Mouse (Mus musculus) inflammation-experienced regulatory T-cells, adult 6 months (primary cell): Measurements from ENCODE around the gene Aldh8a1. TPM values are rescaled to one million over a fixed set of nuclear protein-coding genes. Genes with fewer than 3 reads are reported as not detected.

ENCODE experiments used
- ATAC-seq: one replicate; pipeline ENCODE4 v1.8.0; 2017
- polyA plus RNA-seq, 3 experiments: library from polyadenylated mRNA; unstranded; fragments of 100-300 nt; shearing (Covaris generic); gene quantifications; one replicate each; pipeline ENCODE4 v1.2.1; 2017

Gene Aldh8a1
- polyA plus RNA-seq, 3 experiments from 2014 or later = not detected

DNA sequence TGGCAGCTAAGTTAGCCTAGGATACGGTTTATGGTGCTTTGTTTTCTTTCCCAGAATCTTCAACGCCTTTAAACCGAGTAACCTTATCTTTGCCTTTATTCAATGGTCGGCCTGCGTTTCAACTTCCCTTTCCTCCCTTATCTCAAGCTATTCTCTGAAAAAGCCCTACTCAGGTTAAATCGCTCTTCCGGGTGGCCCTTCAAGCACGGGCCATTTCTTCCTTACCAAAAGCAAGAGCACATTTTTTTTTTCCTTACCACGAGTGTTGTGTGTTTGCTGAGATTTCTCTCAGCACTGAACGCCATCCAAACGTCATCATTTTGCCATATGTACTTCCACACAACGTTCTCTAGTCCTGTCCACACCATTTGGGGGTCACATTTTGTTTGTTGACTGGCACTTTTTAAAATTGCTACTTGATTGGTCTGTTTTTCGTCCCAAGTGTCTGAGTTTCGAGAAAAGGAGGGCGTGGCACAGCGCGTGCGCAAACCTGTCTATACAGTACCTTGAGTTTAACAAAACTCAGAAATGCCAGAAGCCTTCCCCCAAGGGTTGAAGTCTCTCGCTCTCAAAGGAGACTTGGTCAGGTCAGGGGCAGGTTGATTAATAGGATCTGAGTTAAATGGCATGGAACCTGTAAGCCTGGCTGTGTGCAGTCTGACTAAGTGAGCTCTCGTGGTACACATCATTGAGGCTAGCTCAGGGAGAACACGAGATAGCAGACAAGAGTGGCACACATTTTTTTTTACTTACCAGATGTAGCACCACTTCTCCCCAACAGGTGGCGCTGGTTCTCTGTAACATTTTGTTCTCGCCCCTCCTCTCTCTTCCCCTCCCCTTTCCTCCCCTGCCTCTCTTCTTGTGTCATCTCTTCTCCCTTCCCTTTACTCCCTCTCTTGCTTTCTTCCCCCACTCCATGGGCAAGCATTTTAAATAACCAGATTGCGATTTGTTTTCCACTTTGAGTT lies 43.6 kb downstream of the Aldh8a1 start:
- ATAC-seq = no peak

DNA sequence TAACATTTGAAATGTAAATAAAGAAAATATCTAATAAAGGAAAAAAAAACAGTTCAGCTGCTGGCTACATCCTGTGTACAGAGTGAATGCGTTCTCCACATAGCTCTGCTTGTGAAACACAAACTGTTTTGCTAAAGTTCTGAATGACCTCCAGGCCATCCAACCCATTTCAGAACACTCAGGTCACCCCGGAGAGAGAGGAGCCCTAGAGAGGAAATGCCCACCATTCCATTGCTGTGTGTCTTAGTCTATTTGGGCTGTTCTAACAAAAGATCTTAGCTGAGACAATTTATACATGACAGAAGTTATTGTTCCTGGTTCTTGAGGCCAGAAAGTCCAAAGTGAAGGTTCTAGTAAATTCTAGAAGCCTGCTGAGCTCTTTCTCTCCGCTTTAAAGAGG lies 49.4 kb downstream of the Aldh8a1 start:
- ATAC-seq = no peak

DNA sequence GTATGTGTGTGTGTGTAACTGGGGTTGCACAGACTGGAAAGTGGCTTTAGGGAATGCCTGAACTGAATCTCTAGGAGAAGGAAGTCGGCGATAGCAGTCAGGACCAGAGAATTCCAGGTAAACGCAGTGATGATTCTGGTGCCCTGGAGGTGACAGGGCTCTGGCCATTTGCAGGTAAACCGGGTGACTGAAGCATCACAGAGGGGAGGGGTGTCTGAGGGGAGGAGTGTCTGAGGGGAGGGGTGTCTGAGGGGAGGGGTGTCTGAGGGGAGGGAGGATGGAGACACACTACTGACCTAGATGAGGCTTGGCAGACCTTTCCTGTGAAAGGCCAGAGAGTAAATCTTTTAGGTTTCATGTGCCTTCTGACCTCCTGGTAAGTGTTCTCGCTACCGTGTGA lies 50.9 kb downstream of the Aldh8a1 start:
- ATAC-seq = no peak

DNA sequence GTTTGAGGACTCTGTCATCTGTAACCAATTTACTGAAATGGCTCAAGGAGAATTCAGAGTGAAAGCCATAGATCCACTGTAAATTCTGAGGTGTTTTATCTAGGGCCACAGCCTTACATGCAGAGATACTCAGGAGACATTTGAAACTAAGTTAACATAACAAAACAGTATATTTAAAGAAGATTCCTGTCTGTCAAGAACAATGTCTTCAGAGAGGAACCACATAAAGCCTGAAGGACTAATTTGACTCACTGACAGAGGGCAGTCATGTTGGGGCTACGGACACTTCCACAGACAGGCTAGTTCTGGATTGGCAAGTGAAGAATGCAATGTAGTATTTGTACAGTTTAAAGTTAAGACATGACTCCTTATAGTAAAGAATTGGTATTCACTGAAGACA lies 62.2 kb downstream of the Aldh8a1 start:
- no peak for ATAC-seq

DNA sequence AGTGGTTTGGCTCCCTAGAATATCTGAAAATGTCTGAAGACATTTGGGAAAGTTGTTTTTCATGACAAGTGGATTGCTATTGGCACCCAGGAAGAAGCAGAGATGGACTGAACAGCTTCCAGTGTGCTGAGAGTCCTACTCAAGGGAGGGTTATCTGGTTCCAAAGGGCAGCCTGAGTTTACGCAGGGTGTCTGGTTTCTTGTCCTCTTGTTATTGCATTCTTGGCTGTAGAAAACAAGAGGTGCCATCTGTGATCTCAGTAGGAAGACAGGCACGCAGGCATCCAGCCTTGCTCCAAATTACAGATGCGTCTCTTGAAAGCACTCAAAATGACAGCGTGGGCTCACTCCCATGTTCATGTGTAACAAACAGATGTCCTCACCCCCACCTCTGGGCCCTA lies 63.9 kb downstream of the Aldh8a1 start:
- ATAC-seq = no peak

DNA sequence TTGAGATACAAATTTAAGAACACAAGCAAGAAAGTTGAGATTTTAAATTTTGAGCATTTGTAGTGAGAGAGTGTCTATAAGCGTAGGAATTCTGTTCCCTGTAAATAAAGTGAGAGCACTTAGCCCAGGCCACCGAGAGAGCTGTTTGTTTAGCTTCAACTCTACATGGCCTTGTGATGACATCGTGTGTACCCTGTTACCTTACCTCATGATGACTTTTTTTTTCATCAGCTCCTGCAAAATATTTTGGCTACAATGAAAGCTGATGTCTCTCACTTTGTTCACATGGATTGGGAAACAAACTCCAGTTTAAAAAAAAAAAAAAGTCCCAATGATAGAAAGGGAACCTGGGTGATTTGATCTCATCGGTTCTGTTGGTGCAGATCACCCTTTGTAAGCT lies 64.6 kb downstream of the Aldh8a1 start:
- ATAC-seq = no peak

DNA sequence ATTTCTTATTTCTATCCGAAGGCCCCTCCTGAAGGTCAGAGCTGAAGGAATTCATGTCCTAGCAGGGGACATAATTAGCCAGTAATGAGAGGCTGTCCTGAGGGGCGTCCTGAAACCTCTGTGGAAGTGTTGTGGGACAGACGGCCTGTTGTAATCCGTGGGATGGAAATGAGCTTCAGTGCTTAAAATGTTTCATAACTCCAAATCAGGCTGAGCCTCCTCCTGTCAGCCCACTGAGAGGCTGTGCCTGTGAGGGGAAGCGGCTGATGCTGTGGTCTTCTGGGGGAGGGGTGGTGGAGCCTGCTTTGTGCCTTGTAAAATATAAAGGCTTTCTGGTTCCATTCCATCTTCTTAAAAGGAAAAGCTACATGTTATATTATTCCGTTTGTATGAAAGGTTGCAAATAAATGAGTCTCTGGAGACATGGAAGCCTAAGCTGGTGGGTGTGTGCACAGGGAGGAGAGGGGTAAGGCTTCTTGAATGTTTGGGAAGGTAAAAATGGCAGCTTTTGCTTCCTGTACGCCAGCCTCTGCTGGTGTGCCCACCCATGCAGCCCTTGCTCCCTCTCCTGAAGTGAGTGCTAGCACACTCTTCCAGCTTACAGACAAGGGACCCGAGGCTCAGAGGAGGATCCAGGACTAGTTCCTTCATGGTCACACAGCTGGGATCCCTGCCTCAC lies 66.7 kb downstream of the Aldh8a1 start:
- ATAC-seq = no peak

DNA sequence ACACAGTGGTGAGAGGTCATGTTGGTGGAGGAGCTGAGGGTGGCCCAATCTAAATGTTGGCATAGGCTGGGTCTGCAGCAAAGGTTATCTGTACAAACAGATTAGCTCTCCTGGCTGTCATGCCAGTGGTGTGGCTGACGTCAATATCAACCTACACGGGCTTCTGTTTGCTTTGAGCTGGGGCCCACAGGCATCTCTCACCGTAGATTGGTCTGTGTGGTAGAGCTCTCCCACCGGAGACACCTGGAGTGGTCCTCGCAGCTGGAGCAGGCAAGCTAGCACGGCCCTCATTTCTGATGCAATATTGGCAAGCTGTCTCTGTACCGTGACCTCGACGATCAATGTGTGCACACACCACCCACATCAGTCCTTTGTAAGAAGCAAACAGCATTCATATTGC lies 67.3 kb downstream of the Aldh8a1 start:
- no peak for ATAC-seq

Other genes starting within 250 kb of the Aldh8a1 start
- gene Myb, start 216.3 kb upstream of the Aldh8a1 start, polyA plus RNA-seq = 1 to 10 TPM; 6.7 to 8.2 (median 7.3) TPM
- gene Hbs1l, start 81.3 kb upstream of the Aldh8a1 start, polyA plus RNA-seq = 100 to 1,000 TPM; 127 to 133 (median 133) TPM
- gene 1700020N01Rik, start 215.9 kb downstream of the Aldh8a1 start, polyA plus RNA-seq = not detected